Mouse (Mus musculus) stomach, postnatal 0 days (tissue): Measurements from ENCODE around the gene Dock8.

Source experiments
- CTCF ChIP-seq: IDR thresholded peaks from 2 replicates; pipeline ENCODE4 v1.5.1; 2016; ENCODE audit warnings: antibody characterized with exemption, low read depth, mild to moderate bottlenecking, moderate library complexity
- EP300 ChIP-seq: optimal IDR thresholded peaks from 2 replicates; pipeline ENCODE3; 2016; ENCODE audit warnings: antibody characterized with exemption

DNA sequence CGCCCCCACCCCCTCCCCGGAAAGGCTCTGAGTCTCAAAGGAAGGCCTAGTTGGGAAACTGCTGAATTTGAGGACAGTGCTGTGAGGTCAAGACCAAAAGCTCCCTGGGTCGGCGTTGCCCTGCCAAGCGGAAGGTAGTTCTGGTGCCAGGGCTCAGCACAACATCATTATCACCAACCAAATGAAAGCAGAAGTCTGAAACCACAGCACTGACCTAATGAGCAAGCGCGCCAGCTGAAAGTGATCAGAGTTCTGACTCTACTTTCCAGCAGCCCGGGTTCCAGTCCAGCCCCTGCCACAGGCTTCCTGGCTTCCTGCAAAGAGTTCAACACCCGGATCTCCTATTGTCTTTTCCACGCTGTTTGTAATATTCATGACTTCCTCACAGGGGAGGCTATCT lies 232.7 kb downstream of the Dock8 start:
- no peak for TF ChIP-seq CTCF
- no peak for TF ChIP-seq EP300
